Mouse (Mus musculus): Measurements from ENCODE around the gene Ryk. TPM values are rescaled to one million over a fixed set of nuclear protein-coding genes. Genes with fewer than 3 reads are reported as not detected.

Ryk gene
- total and polyA plus RNA-seq, 2 experiments from 2014 or later, result 8.8 to 66.1 TPM

DNA sequence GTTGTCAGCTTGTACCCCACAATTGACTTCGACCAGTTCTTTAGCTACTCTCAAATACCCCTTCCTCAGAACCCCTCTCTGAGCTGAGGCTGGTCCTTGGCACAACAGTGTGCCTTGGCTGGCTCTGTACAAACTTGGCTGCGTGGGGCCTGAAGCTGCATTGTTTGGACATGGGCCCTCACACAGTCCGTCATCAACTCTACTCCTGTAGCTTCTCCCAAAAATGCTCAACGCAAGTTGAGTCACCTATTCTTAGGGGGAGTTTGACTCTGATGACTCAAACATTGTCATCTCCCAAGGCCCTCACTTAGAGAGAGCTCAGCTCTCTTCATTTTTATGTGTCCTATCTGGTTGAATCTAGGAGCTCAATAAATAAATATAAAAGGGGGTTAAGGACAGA lies 36.3 kb upstream of the Ryk start:
- TF ChIP-seq EP300 (IDR thresholded peaks at IDR 0.05; ENCODE audit: low read depth), result no peak
- TF ChIP-seq CTCF (IDR thresholded peaks at IDR 0.05; ENCODE audit: low read depth), result no peak
- H3K9me3 ChIP-seq (replicated peaks; ENCODE audit: control insufficient read depth, low read length), result no peaks in the 10 kb centered on the region
- WGBS, result 79% methylated on average over 4 of the region's 4 CpGs
- H3K4me2 ChIP-seq (ENCODE audit: low read depth, low read length), result no peak overlapping the region
- ATAC-seq (ENCODE audit: insufficient read depth, low read depth), result no peak
- H3K4me1 ChIP-seq (ENCODE audit: control insufficient read depth, insufficient read depth), result peaks cover 2% of the 10 kb centered on the region; the same call in 1 of the 2 replicates
- H3K9ac ChIP-seq (replicated peaks; ENCODE audit: low read depth, low read length), result no peak overlapping the region
- H3K4me3 ChIP-seq (ENCODE audit: low read depth, low read length), result no peak overlapping the region
- H3K36me3 ChIP-seq (replicated peaks; ENCODE audit: control insufficient read depth, insufficient read depth, low read length), result no peaks in the 10 kb centered on the region
- H3K27me3 ChIP-seq (ENCODE audit: control insufficient read depth, insufficient read depth, low read length), result no peaks in the 10 kb centered on the region
- DNase-seq (ENCODE audit: low spot score), result no peak
- no peak overlapping the region for H3K27ac ChIP-seq (ENCODE audit: low read depth)

- TF ChIP-seq EP300 (IDR thresholded peaks at IDR 0.05; ENCODE audit: low read depth) (no peak), CTCF (IDR thresholded peaks at IDR 0.05; ENCODE audit: low read depth) (no peak)
- Histone ChIP-seq H3K27me3 (ENCODE audit: control insufficient read depth, insufficient read depth, low read length) (no peaks in the 10 kb centered on the region), H3K36me3 (replicated peaks; ENCODE audit: control insufficient read depth, insufficient read depth, low read length) (no peaks in the 10 kb centered on the region), H3K4me2 (ENCODE audit: low read depth, low read length) (no peak overlapping the region), H3K4me1 (ENCODE audit: control insufficient read depth, insufficient read depth) (no peaks in the 10 kb centered on the region), H3K9me3 (replicated peaks; ENCODE audit: control insufficient read depth, low read length) (no peaks in the 10 kb centered on the region), H3K9ac (replicated peaks; ENCODE audit: low read depth, low read length) (no peak overlapping the region), H3K4me3 (ENCODE audit: low read depth, low read length) (no peak overlapping the region), H3K27ac (ENCODE audit: low read depth) (no peak overlapping the region; the same call in 1 of the 2 replicates)
- 56% methylated on average over 10 of the region's 10 CpGs for WGBS
- DNase-seq (ENCODE audit: low spot score) (no peak), ATAC-seq (ENCODE audit: insufficient read depth, low read depth) (no peak)
Measured at GRCm38 (mm10) chr9:102806056-102806573, 28.6 kb upstream of the Ryk start.

- ATAC-seq (ENCODE audit: insufficient read depth, low read depth), result no peak
- Histone ChIP-seq H3K9ac (replicated peaks; ENCODE audit: low read depth, low read length) (no peak overlapping the region), H3K4me1 (ENCODE audit: control insufficient read depth, insufficient read depth) (no peaks in the 10 kb centered on the region), H3K4me3 (ENCODE audit: low read depth, low read length) (no peak overlapping the region), H3K36me3 (replicated peaks; ENCODE audit: control insufficient read depth, insufficient read depth, low read length) (no peaks in the 10 kb centered on the region), H3K27me3 (ENCODE audit: control insufficient read depth, insufficient read depth, low read length) (no peaks in the 10 kb centered on the region), H3K4me2 (ENCODE audit: low read depth, low read length) (no peak overlapping the region), H3K9me3 (replicated peaks; ENCODE audit: control insufficient read depth, low read length) (no peaks in the 10 kb centered on the region), H3K27ac (ENCODE audit: low read depth) (no peak overlapping the region)
- WGBS, result 81% methylated on average over 5 of the region's 5 CpGs
- TF ChIP-seq EP300 (IDR thresholded peaks at IDR 0.05; ENCODE audit: low read depth) (no peak), CTCF (IDR thresholded peaks at IDR 0.05; ENCODE audit: low read depth) (no peak)
- no peak for DNase-seq (ENCODE audit: low spot score)
Measured at GRCm38 (mm10) chr9:102811192-102811591, 23.5 kb upstream of the Ryk start.

- ATAC-seq (ENCODE audit: insufficient read depth, low read depth) (no peak), DNase-seq (ENCODE audit: low spot score) (no peak)
- H3K4me3 ChIP-seq (ENCODE audit: low read depth, low read length), result no peak overlapping the region
Measured at GRCm38 (mm10) chr9:102818228-102818627, 16.5 kb upstream of the Ryk start.

GRCm38 (mm10) chr9:102828604-102829003 lies 6.1 kb upstream of the Ryk start:
- Histone ChIP-seq H3K9ac (replicated peaks; ENCODE audit: low read depth, low read length) (no peak overlapping the region), H3K27ac (ENCODE audit: low read depth) (no peak overlapping the region), H3K4me1 (ENCODE audit: control insufficient read depth, insufficient read depth) (no peaks in the 10 kb centered on the region), H3K9me3 (replicated peaks; ENCODE audit: control insufficient read depth, low read length) (no peaks in the 10 kb centered on the region), H3K4me3 (ENCODE audit: low read depth, low read length) (no peak overlapping the region), H3K27me3 (ENCODE audit: control insufficient read depth, insufficient read depth, low read length) (no peaks in the 10 kb centered on the region), H3K36me3 (replicated peaks; ENCODE audit: control insufficient read depth, insufficient read depth, low read length) (no peaks in the 10 kb centered on the region), H3K4me2 (ENCODE audit: low read depth, low read length) (no peak overlapping the region)
- ATAC-seq (ENCODE audit: insufficient read depth, low read depth), result no peak
- 80% methylated on average over 7 of the region's 7 CpGs for WGBS
- DNase-seq (ENCODE audit: low spot score), result no peak
- TF ChIP-seq CTCF (IDR thresholded peaks at IDR 0.05; ENCODE audit: low read depth), result no peak
- no peak for TF ChIP-seq EP300 (IDR thresholded peaks at IDR 0.05; ENCODE audit: low read depth)

More at GRCm38 (mm10) chr9:102818228-102818627, 16.5 kb upstream of the Ryk start:
- no peak overlapping the region for H3K9ac ChIP-seq (replicated peaks; ENCODE audit: low read depth, low read length)
- TF ChIP-seq EP300 (IDR thresholded peaks at IDR 0.05; ENCODE audit: low read depth), result no peak
- no peak for TF ChIP-seq CTCF (IDR thresholded peaks at IDR 0.05; ENCODE audit: low read depth)
- no peaks in the 10 kb centered on the region for H3K9me3 ChIP-seq (replicated peaks; ENCODE audit: control insufficient read depth, low read length)
- no peak overlapping the region for H3K4me2 ChIP-seq (ENCODE audit: low read depth, low read length)
- no peaks in the 10 kb centered on the region for H3K27me3 ChIP-seq (ENCODE audit: control insufficient read depth, insufficient read depth, low read length)
- no peak overlapping the region for H3K27ac ChIP-seq (ENCODE audit: low read depth)
- H3K4me1 ChIP-seq (ENCODE audit: control insufficient read depth, insufficient read depth), result no peaks in the 10 kb centered on the region
- H3K36me3 ChIP-seq (replicated peaks; ENCODE audit: control insufficient read depth, insufficient read depth, low read length), result no peaks in the 10 kb centered on the region

DNA sequence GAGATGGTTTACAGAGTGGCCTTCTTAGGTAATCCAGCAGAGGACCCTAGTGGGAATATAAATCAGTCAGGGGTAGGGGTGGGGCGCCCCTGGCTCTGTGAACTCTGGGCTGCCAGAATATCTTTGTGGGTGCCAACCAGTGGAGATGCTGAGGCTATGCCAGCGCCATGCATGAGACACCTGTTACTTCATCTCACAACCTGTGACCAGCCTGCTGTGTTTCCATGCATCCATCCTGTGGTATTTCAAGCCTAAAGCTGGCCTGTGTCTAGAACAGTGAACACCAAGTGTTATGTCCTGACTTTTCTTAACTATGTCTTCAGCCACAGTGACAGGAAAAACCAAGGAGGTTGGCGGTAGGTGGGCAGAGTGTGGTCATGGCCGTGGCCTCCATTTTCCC lies 3.2 kb upstream of the Ryk start:
- H3K9ac ChIP-seq (replicated peaks; ENCODE audit: low read depth, low read length), result no peak overlapping the region
- no peaks in the 10 kb centered on the region for H3K36me3 ChIP-seq (replicated peaks; ENCODE audit: control insufficient read depth, insufficient read depth, low read length)

More for the DNA sequence above, 3.2 kb upstream of the Ryk start:
- Histone ChIP-seq H3K4me2 (ENCODE audit: low read depth, low read length) (no peak overlapping the region), H3K9me3 (replicated peaks; ENCODE audit: control insufficient read depth, low read length) (no peaks in the 10 kb centered on the region), H3K4me1 (ENCODE audit: control insufficient read depth, insufficient read depth) (0 out of 2 replicates have a peak, but pooled peaks cover 6% of the 10 kb centered on the region), H3K27ac (ENCODE audit: low read depth) (no peak overlapping the region), H3K4me3 (ENCODE audit: low read depth, low read length) (no peak overlapping the region), H3K27me3 (ENCODE audit: control insufficient read depth, insufficient read depth, low read length) (no peaks in the 10 kb centered on the region)
- ATAC-seq (ENCODE audit: insufficient read depth, low read depth) (no peak), DNase-seq (ENCODE audit: low spot score) (no peak)
- WGBS, result 79% methylated on average over 4 of the region's 4 CpGs
- TF ChIP-seq EP300 (IDR thresholded peaks at IDR 0.05; ENCODE audit: low read depth) (no peak), CTCF (IDR thresholded peaks at IDR 0.05; ENCODE audit: low read depth) (no peak)

Data from heart, postnatal 0 days (tissue).